Mouse (Mus musculus): ENCODE measurements around the gene Paqr6.
"Not testable (repeated sequence)": the region's sequence is repeated elsewhere in the genome, so short reads cannot be mapped to it uniquely, and the experiment has no call there.

Paqr6 gene

GRCm38 (mm10) chr3:88366830-88367428 lies 2.5 kb downstream of the Paqr6 start:
- peak; percentile 66 for DNase-seq

DNA sequence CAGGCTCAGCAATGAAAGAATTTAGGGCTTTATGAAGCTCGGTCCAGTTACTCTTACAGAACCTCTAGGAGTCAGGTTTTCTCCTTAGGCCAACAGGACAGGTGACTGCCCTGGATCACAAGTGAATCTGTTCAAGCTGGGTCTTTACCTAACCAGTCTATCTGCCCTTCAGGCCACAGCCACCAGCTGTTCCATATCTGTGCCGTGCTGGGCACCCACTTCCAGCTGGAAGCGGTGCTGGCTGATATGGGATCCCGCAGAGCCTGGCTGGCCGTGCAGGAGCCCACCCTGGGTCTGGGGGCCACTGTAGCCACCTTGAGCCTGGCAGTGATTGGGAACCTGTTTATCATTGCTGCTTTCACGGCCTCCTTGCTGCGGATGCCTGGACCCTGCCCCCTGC lies 3.1 kb downstream of the Paqr6 start:
- DNase-seq, result not testable (repeated sequence)

- DNase-seq, result not testable (repeated sequence)
Observed at GRCm38 (mm10) chr3:88368511-88368910, 4.1 kb downstream of the Paqr6 start.

DNA sequence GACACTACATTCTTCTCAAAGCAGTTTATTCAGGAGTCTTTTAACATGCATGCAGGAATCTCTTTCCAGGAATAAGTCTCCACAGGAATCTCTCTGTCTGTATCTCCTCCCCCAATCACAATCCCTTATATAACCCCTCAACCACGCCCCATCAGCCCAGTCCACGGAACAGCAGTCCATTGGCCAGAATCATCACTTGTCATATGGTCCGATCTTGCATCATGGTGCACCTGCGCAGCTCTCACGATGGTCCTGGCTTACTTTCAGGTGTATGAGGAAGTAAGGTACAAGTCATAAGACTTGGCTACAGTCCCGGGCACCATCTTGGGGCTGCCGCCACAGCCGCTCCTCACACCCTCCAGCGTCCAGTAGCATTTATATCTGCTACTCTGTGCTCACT lies 8.3 kb downstream of the Paqr6 start, which contains the start of gene Bglap3:
Gene Bglap3, minus strand, starts transcription at position 101 of the 400 bp plus-strand sequence.
- DNase-seq, result not testable (repeated sequence)

DNA sequence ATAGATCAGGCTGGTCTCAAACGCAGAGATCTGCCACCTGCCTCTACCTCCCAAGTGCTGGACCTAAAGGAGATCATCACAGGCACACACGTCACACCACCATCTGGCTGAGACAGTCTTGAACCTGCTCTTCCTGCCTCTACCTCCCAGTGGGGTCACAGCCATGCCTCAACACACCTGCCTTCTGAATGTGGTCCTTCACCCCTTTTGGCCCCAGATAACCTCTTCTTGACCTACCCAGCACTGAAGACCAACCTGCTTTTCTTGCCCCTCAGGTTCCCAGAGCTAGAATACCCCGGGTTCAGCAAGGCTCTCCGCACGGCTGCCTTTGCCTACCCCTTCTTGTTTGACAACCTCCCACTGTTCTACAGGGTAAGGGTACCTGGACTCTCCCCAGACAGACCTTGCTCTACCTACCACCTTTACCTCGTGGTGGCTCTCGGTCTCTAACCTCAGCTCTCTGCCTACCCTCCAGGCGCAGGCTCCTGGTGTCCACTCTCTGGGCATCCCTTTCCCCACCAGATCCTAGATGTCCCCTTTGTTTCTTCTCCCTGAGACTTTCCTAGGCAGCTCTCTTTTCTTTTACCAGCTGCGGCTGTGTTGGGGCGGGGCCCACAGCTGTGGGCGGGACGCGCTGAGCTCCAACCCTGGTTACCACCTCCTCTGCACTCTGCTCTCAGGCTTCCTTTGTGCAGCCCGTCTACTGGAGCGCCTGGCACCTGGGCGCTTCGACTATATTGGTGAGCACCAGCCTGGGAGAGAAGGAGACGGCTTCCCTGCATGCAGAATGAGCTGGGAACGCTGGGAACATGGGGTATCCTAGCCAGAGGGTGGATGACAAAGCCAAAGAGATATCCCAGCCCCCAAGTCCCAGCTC lies 11.6 kb downstream of the Paqr6 start:
- DNase-seq, result peak in 1 of 2 experiments; percentile 16

DNA sequence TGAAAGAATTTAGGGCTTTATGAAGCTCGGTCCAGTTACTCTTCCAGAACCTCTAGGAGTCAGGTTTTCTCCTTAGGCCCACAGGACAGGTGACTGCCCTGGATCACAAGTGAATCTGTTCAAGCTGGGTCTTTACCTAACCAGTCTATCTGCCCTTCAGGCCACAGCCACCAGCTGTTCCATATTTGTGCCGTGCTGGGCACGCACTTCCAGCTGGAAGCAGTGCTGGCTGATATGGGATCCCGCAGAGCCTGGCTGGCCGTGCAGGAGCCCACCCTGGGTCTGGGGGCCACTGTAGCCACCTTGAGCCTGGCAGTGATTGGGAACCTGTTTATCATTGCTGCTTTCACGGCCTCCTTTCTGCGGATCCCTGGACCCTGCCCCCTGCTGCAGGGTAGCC lies 12.3 kb downstream of the Paqr6 start:
- not testable (repeated sequence) for DNase-seq

DNA sequence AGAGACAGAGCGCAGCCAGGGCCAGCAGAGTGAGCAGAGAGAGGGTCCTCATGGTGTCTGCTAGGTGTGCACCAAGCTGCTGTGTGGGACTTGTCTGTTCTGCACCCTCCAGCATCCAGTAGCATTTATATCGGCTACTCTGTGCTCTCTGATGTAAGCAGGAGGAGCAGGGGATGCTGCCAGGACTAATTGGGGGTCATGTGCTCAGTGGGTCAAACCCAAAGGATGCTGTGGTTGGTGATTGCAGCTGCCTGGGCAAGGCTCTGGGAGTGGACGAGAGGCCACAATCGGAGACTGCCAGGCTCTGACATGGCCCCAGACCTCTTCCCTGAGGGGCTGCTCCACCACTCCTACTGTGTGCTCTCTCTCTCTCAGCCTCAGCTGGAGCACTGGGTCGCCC lies 14.2 kb downstream of the Paqr6 start, which contains the start of gene Bglap2:
Gene Bglap2, minus strand, starts transcription at position 101 of the 400 bp plus-strand sequence.
- not testable (repeated sequence) for DNase-seq

DNA sequence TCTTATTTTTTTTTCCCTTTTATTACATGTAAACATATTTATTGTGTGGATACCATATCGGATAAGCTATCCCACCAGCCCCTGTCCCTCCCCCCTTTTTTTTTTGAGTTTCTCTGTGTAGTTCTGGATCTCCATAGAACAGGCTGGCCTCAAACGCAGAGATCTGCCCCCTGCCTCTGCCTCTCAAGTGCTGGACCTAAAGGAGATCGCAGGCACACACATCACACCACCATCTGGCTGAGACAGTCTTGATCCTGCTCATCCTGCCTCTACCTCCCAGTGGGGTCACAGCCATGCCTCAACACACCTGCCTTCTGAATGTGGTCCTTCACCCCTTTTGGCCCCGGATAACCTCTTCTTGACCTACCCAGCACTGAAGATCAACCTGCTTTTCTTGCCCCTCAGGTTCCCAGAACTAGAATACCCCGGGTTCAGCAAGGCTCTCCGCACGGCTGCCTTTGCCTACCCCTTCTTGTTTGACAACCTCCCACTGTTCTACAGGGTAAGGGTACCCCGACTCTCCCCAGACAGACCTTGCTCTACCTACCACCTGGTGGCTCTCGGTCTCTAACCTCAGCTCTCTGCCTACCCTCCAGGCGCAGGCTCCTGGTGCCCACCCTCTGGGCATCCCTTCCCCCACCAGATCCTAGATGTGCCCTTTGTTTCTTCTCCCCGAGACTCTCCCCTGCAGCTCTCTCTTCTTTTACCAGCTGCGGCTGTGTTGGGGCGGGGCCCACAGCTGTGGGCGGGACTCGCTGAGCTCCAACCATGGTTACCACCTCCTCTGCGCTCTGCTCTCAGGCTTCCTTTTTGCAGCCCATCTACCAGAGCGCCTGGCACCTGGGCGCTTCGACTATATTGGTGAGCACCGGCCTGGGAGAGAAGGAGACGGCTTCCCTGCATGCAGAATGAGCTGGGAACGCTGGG lies 17.3 kb downstream of the Paqr6 start:
- DNase-seq, result peak; percentile 57 to 62

DNA sequence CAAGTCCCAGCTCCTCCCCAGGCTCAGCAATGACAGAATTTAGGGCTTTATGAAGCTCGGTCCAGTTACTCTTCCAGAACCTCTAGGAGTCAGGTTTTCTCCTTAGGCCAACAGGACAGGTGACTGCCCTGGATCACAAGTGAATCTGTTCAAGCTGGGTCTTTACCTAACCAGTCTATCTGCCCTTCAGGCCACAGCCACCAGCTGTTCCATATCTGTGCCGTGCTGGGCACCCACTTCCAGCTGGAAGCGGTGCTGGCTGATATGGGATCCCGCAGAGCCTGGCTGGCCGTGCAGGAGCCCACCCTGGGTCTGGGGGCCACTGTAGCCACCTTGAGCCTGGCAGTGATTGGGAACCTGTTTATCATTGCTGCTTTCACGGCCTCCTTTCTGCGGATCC lies 18.0 kb downstream of the Paqr6 start:
- DNase-seq, result not testable (repeated sequence)

GRCm38 (mm10) chr3:88384364-88384763 lies 20.0 kb downstream of the Paqr6 start, which contains the start of gene Bglap:
Bglap (minus strand) TSS chr3:88384464.
- DNase-seq, result no peak

DNA sequence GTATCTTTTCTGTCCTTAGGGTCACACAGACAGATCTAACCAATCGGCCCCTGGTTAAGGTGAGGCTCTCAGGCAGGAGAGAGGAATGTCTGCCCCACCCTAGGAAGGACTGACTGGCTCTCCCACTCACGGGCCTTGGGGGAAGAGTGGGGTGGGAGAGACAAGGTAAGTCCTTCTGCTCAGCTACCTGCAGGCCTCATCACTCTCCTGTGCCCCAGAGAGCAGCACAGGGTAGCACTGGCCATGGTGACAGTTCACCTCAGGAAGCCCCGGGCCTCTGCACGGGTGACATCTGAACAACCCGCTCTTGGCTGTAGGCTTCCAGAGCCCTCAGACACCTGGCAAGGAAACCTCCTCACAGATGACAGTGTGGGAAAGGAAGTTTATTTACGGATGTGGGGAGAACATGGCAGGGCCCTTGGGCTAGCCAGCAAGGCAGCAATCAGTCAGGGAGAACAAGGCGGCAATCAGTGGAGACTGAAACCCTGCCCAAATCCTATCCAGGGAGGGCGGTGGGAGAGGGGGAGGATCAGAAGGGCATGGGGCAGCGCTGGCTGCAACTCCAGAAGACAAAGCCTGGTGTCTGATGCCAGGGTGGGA lies 29.5 kb downstream of the Paqr6 start:
- DNase-seq, result no peak

- DNase-seq, result peak; percentile 63 to 67
Observed at GRCm38 (mm10) chr3:88395288-88395687, 30.9 kb downstream of the Paqr6 start.

DNA sequence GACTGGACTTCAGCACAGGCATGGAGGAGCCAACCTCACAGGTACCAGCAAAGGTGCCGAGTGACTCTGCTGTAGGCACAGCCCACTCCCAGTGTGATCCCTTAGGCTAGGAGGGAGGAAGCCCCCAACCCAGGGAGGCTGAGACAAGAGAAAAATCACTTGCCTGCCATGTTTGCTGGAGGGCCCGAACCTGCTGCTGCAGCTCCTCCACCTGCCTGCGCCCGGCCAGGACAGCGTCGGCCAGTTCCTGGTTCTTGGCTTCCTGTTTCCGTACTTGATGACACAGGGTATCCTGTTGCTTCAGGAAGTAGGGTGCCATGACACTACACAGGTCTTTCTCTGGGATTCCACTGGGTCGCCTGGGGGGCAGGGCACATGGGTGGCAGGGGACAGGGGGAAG lies 31.4 kb downstream of the Paqr6 start:
- DNase-seq, result peak; percentile 50 to 51

GRCm38 (mm10) chr3:88398666-88399065 lies 34.3 kb downstream of the Paqr6 start:
- DNase-seq, result no peak

DNA sequence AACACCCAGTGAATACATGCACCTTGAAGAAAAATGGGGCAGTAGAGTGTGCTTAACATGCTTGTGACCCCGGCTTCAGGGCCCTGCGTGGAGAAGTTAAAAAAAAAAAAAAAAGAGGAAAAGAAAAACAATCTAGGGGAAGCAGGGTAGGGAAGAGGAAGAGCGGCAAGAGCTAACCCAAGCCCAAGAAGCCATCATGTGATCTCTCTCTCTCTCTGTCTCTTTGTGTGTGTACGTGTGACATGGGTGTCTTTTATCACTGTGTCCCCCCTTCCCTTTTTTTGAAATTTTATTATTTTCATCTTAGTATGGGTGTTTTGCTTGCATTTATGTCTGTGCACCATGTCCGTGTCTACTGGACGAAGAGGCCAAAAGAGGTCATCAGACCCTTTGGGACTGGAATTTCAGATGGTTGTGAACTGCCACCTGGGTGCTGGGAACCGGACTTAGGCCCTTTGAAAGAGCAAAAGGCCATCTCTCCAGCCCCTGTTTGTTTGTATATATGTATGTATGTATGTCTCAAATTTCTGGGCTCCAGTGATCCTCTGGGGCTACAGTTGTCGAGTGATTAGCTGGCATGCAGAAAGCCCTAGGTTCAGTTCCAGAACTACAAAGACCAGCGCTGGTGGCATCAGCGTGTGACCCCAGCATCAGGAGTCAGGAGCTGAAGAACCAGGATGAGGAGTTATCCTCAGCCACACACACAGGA lies 39.3 kb downstream of the Paqr6 start:
- no peak for DNase-seq

DNA sequence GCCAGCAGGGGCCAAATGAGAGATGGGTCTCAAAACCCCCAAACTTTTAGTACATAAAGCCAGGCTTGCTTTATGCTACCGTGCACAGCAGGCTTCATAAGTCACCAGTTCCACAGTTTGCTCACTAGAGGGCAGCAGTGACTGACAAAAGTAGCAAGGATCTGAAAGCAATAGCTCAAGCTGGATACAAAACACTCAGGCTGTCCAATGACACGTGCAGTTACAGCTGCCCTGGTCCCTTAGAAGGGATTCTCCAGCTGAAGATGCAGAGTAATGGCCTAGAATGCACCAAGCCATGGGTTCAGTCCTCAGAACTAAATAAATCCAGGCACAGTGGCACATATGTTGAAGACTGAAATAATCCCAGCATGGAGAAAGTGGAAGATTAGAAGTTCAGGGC lies 42.7 kb downstream of the Paqr6 start:
- DNase-seq, result peak; percentile 68 to 72

GRCm38 (mm10) chr3:88407529-88407928 lies 43.1 kb downstream of the Paqr6 start:
- no peak for DNase-seq

DNA sequence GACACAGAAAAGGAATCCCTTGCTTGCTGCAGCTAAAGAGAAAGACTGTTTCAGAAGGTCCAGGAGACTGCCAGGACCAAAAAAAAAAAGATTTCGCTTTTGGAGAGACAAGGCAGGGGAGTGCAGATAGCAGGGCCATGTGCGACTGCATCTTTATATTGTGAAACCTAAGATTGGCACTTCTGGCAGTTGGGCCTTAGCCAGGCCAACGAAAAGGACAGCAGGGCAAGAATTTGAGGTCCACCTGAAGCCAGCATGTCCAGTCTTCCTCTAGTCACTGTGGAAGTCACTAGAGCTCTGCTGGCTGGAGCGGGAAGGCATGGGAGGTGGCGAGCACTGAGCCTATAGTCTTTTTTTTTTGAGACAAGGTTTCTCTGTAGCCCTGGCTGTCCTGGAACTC lies 44.6 kb downstream of the Paqr6 start:
- no peak for DNase-seq

- DNase-seq, result peak; percentile 93
Observed at GRCm38 (mm10) chr3:88409741-88410644, 45.6 kb downstream of the Paqr6 start, which contains the start of gene Pmf1. Pmf1 (minus strand) TSS chr3:88410331.

- no peak for DNase-seq
Observed at GRCm38 (mm10) chr3:88410645-88411031, 46.3 kb downstream of the Paqr6 start.

DNA sequence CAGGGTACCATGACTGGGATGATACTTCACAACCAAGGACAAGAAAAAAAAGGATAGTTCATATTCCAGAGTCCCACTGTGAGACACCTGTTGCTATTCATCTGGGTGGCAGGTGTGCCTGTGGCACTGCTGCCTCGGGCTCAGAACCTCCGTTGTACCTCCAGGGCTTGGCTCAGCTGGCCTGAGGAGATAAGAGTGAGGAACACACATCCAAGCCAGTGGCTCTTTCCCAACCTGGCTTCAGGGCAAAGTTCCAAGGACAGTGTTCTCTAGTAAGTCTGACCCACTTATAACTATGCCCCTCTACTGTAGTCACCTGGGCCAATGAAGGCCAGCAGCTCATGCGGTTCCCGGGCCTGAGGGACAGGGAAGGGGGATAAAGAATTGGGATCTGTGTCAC lies 47.3 kb downstream of the Paqr6 start:
- DNase-seq, result no peak
